Mouse (Mus musculus) erythroblast, embryonic 14.5 days (primary cell): ENCODE data around the gene 4931429L15Rik. TPM values are rescaled to one million over a fixed set of nuclear protein-coding genes. Genes with fewer than 3 reads are reported as not detected.
A peak's percentile ranks its signal among the peaks of the same experiment; 100 is the strongest.

Source experiments
- H3K27me3 ChIP-seq: 2 replicates; pipeline ENCODE4 v1.6.1; 2012; ENCODE audit warnings: inconsistent platforms; ENCODE audit not compliant: control insufficient read depth
- H3K36me3 ChIP-seq: 2 replicates; pipeline ENCODE4 v1.6.1; 2012; ENCODE audit warnings: mild to moderate bottlenecking, inconsistent platforms; ENCODE audit not compliant: control insufficient read depth
- H3K4me1 ChIP-seq: 2 replicates; pipeline ENCODE4 v1.6.1; 2012; ENCODE audit warnings: inconsistent platforms; ENCODE audit not compliant: control insufficient read depth
- H3K4me3 ChIP-seq: replicated peaks from 2 replicates; pipeline ENCODE3; 2012; ENCODE audit warnings: moderate library complexity, mild to moderate bottlenecking, inconsistent platforms
- H3K9me3 ChIP-seq: 2 replicates; pipeline ENCODE4 v1.6.1; 2012; ENCODE audit warnings: low read length, inconsistent platforms, mixed read lengths; ENCODE audit not compliant: control insufficient read depth
- GATA1 ChIP-seq: IDR thresholded peaks from 2 replicates; pipeline ENCODE4 v1.6.1; 2012; ENCODE audit warnings: low read length, inconsistent platforms, mixed read lengths
- TAL1 ChIP-seq: IDR thresholded peaks from 3 replicates; pipeline ENCODE4 v1.6.1; 2012; ENCODE audit warnings: low read length, inconsistent platforms, mixed read lengths
- polyA plus RNA-seq: library from polyadenylated mRNA; stranded (reverse); fragments of >175 nt; gene quantifications from 2 replicates; pipeline ENCODE4 v1.2.3, GENCODE M21; 2012

The 4931429L15Rik gene
- polyA plus RNA-seq, 1 experiment = not detected

- no peak overlapping the region for H3K4me3 ChIP-seq
- H3K27me3 ChIP-seq = peaks cover 31% of the 10 kb centered on the region
- TF ChIP-seq GATA1 (no peak), TAL1 (no peak)
Observed at GRCm38 (mm10) chr9:46329801-46330585, 10.2 kb upstream of the 4931429L15Rik start.

GRCm38 (mm10) chr9:46329250-46329648 lies 9.5 kb upstream of the 4931429L15Rik start:
- H3K9me3 ChIP-seq = no peaks in the 10 kb centered on the region
- no peaks in the 10 kb centered on the region for H3K36me3 ChIP-seq
- no peak overlapping the region for H3K4me3 ChIP-seq
- TF ChIP-seq GATA1 (no peak), TAL1 (no peak)
- H3K27me3 ChIP-seq = peaks cover 23% of the 10 kb centered on the region
- peaks cover 4% of the 10 kb centered on the region for H3K4me1 ChIP-seq

More at GRCm38 (mm10) chr9:46329801-46330585, 10.2 kb upstream of the 4931429L15Rik start:
- peaks cover 4% of the 10 kb centered on the region for H3K4me1 ChIP-seq
- H3K9me3 ChIP-seq = no peaks in the 10 kb centered on the region
- H3K36me3 ChIP-seq = no peaks in the 10 kb centered on the region

- TF ChIP-seq TAL1 (no peak), GATA1 (no peak)
- Histone ChIP-seq H3K9me3 (no peaks in the 10 kb centered on the region), H3K4me3 (peak overlapping the region; percentile 45), H3K36me3 (no peaks in the 10 kb centered on the region), H3K27me3 (peaks cover 21% of the 10 kb centered on the region), H3K4me1 (peaks cover 4% of the 10 kb centered on the region)
Observed at GRCm38 (mm10) chr9:46328572-46329249, 8.9 kb upstream of the 4931429L15Rik start.

DNA sequence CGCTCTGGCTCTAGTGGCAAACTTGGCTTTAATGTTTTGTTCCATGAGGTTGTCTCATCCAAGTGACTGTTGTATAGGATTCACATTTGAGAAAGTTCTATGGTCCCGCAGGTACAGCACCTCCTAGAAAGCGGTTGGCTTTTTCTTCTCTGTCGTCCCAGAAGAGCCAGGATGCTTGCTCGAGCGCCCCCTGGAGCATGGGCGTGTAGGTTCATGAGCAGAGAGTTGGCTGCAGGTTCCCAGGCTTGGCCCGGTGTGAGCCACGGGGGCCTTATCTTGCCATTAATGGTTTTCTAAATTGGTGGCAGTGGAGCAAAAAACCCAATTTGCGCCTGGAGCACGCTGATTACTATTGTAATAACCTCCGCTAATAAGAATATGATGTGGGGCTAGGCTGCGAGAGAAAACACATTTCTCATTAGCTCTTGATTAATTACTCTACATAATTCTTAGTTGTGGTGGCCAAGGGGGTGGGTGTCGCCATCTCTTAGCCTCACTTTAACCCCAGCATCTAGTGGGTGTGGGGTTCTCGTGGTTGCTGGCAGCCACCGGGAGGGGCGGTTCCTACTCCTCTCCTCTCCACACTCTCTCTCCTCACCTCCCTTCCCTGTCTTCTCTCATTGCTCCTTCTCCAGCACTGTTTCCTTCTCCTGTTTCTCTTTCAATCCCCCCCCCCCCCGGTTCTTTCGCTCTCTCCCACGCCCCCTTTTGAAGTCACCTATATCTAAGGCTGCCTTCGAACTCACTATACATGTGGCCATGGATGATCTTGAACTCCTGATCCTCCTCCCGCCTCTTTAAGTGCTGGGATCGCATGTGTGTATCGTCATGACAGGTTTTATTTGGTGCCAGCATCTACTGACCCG lies 8.2 kb upstream of the 4931429L15Rik start:
- TF ChIP-seq TAL1 (no peak), GATA1 (no peak)
- no peak overlapping the region for H3K4me3 ChIP-seq
- H3K27me3 ChIP-seq = peaks cover 21% of the 10 kb centered on the region
- peaks cover 4% of the 10 kb centered on the region for H3K4me1 ChIP-seq
- H3K9me3 ChIP-seq = no peaks in the 10 kb centered on the region
- no peaks in the 10 kb centered on the region for H3K36me3 ChIP-seq

GRCm38 (mm10) chr9:46326694-46327405 lies 7.1 kb upstream of the 4931429L15Rik start:
- Histone ChIP-seq H3K27me3 (peaks cover 21% of the 10 kb centered on the region), H3K9me3 (no peaks in the 10 kb centered on the region), H3K4me3 (no peak overlapping the region), H3K4me1 (peaks cover 4% of the 10 kb centered on the region), H3K36me3 (no peaks in the 10 kb centered on the region)
- TF ChIP-seq TAL1 = no peak
- no peak for TF ChIP-seq GATA1

DNA sequence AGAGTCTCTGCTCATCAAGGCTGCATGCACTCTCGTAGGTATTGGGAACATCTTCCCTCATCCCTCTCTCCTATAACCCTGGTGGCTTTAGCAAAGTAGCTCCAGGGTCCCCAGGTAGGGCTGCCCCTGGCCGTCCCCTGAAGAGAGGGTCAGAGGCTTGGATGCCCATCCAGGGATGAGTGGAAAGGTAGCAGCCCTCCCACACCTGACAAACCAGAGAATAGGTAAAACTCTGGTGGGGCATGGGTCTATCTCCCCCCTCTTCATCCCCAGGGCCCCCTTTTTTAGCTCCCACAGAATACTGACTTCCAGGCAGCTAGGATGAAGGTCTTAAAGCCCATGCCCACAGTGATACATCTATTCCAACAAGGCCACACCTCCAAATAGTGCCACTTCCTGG lies 675 bp upstream of the 4931429L15Rik start:
- TF ChIP-seq TAL1 (no peak), GATA1 (no peak)
- Histone ChIP-seq H3K27me3 (no peaks in the 10 kb centered on the region), H3K36me3 (no peaks in the 10 kb centered on the region), H3K9me3 (peaks cover 11% of the 10 kb centered on the region), H3K4me3 (no peak overlapping the region), H3K4me1 (no peaks in the 10 kb centered on the region)

GRCm38 (mm10) chr9:46317957-46318356 lies 1.8 kb downstream of the 4931429L15Rik start:
- H3K27me3 ChIP-seq = peaks cover 2% of the 10 kb centered on the region; the same call in 1 of the 2 replicates
- no peaks in the 10 kb centered on the region for H3K4me1 ChIP-seq
- TF ChIP-seq GATA1 (no peak), TAL1 (no peak)
- peaks cover 11% of the 10 kb centered on the region for H3K9me3 ChIP-seq
- no peaks in the 10 kb centered on the region for H3K36me3 ChIP-seq
- H3K4me3 ChIP-seq = no peak overlapping the region

DNA sequence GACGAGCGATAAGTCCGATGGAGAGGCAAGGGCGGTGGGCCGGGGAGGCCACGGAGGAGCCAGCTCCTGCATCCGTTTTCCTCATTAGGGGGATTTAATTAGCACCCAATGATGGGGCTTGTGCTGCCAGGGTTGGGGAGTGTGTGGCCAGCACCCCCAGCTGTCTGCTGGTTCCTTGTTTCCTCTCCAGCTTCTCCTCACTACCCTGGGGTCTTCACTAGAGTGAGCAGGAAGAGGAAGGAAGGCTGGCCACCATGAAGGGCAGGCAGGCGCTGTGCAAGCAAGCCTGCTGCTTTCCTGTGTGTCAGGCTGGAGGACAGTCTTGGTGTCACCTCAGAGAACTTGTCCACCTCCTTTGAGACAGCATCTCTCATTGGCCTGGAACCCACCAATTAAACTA lies 2.9 kb downstream of the 4931429L15Rik start:
- Histone ChIP-seq H3K36me3 (no peaks in the 10 kb centered on the region), H3K4me3 (no peak overlapping the region), H3K9me3 (peaks cover 11% of the 10 kb centered on the region), H3K27me3 (peaks cover 2% of the 10 kb centered on the region; the same call in 1 of the 2 replicates), H3K4me1 (no peaks in the 10 kb centered on the region)
- TF ChIP-seq TAL1 = no peak
- TF ChIP-seq GATA1 = no peak
